Mouse (Mus musculus) forebrain, embryonic 16.5 days (tissue): ENCODE results near the gene Itga6. TPM values are rescaled to one million over a fixed set of nuclear protein-coding genes. Genes with fewer than 3 reads are reported as not detected.
A peak's percentile ranks its signal among the peaks of the same experiment; 100 is the strongest.

Source experiments
- ATAC-seq: fragments of 200-750 bp; cut with Nextera tagmentation; 2 replicates; pipeline ENCODE4 v1.8.0; 2017; ENCODE audit warnings: mild to moderate bottlenecking, moderate library complexity
- H3K27ac ChIP-seq: fragments of 300-500 bp; sonication (generic); 2 replicates; pipeline ENCODE4 v1.5.1; 2014; ENCODE audit warnings: low read length, control low read depth
- H3K27me3 ChIP-seq: fragments of 300-500 bp; sonication (generic); replicated peaks from 2 replicates; pipeline ENCODE4 v1.6.1; 2014; ENCODE audit warnings: low read length; ENCODE audit not compliant: control insufficient read depth, insufficient read depth
- H3K36me3 ChIP-seq: fragments of 300-500 bp; sonication (generic); 2 replicates; pipeline ENCODE4 v1.6.1; 2014; ENCODE audit not compliant: control insufficient read depth, insufficient read depth
- H3K4me1 ChIP-seq: fragments of 300-500 bp; sonication (generic); replicated peaks from 2 replicates; pipeline ENCODE4 v1.6.1; 2014; ENCODE audit warnings: low read length; ENCODE audit not compliant: control insufficient read depth, insufficient read depth
- H3K4me2 ChIP-seq: fragments of 300-500 bp; sonication (generic); 2 replicates; pipeline ENCODE4 v1.6.1; 2014; ENCODE audit warnings: mild to moderate bottlenecking, low read length, control low read depth
- H3K4me3 ChIP-seq: fragments of 300-500 bp; sonication (generic); replicated peaks from 2 replicates; pipeline ENCODE4 v1.5.1; 2014; ENCODE audit warnings: mild to moderate bottlenecking, low read length, control low read depth
- H3K9ac ChIP-seq: fragments of 300-500 bp; sonication (generic); replicated peaks from 2 replicates; pipeline ENCODE4 v1.6.1; 2014; ENCODE audit warnings: low read depth, low read length, control low read depth
- H3K9me3 ChIP-seq: fragments of 300-500 bp; sonication (generic); 2 replicates; pipeline ENCODE4 v1.6.1; 2016; ENCODE audit warnings: low read length; ENCODE audit not compliant: control insufficient read depth
- WGBS: fragments of 180-500 bp; shearing (Covaris S2); extraction: QIAGEN DNeasy Blood & Tissue Kit; methylation state at CpG from one replicate; pipeline ENCODE4 v1.1.7; 2014; 5-methylcytosine and 5-hydroxymethylcytosine counted together
- polyA plus RNA-seq: library from polyadenylated mRNA; unstranded; fragments of >200 nt; fragmentation: Nextera tagmentation; extraction: Ambion mirVana; gene quantifications from 2 replicates; pipeline ENCODE4 v1.2.1, GENCODE M21; 2015

Itga6 gene
- polyA plus RNA-seq, 1 experiment from 2014 or later, result 21.6 TPM

- ATAC-seq, result no peak
- Histone ChIP-seq H3K27me3 (no peaks in the 10 kb centered on the region), H3K27ac (no peak overlapping the region), H3K36me3 (no peaks in the 10 kb centered on the region), H3K9me3 (no peaks in the 10 kb centered on the region), H3K9ac (no peak overlapping the region), H3K4me1 (peaks cover 7% of the 10 kb centered on the region), H3K4me2 (no peak overlapping the region), H3K4me3 (no peak overlapping the region)
- 8% methylated on average over 5 of the region's 5 CpGs for WGBS
Measured at GRCm38 (mm10) chr2:71815279-71815678, 69.9 kb downstream of the Itga6 start.

GRCm38 (mm10) chr2:71816391-71817041, 71.1 kb downstream of the Itga6 start:
- Histone ChIP-seq H3K27me3 (no peaks in the 10 kb centered on the region), H3K4me2 (no peak overlapping the region), H3K27ac (no peak overlapping the region), H3K9ac (no peak overlapping the region), H3K9me3 (no peaks in the 10 kb centered on the region), H3K4me3 (no peak overlapping the region), H3K36me3 (no peaks in the 10 kb centered on the region), H3K4me1 (peaks cover 7% of the 10 kb centered on the region)
- whole genome bisulfite sequencing, result 30% methylated on average over 14 of the region's 14 CpGs
- peak; percentile 56 for ATAC-seq

- no peaks in the 10 kb centered on the region for H3K9me3 ChIP-seq
- H3K4me1 ChIP-seq, result no peaks in the 10 kb centered on the region
- no peaks in the 10 kb centered on the region for H3K27me3 ChIP-seq
- no peak overlapping the region for H3K9ac ChIP-seq
- no peak overlapping the region for H3K4me3 ChIP-seq
- H3K27ac ChIP-seq, result no peak overlapping the region
- H3K4me2 ChIP-seq, result no peak overlapping the region
- ATAC-seq, result no peak
- H3K36me3 ChIP-seq, result no peaks in the 10 kb centered on the region; the same call in 1 of the 2 replicates
- 73% methylated on average over 13 of the region's 13 CpGs for WGBS
Measured at GRCm38 (mm10) chr2:71824146-71824545, 78.7 kb downstream of the Itga6 start.

GRCm38 (mm10) chr2:71827711-71828110, 82.3 kb downstream of the Itga6 start:
- WGBS, result 82% methylated on average over 13 of the region's 13 CpGs
- H3K9ac ChIP-seq, result no peak overlapping the region
- H3K36me3 ChIP-seq, result no peaks in the 10 kb centered on the region; the same call in 1 of the 2 replicates
- H3K27me3 ChIP-seq, result no peaks in the 10 kb centered on the region
- no peak for ATAC-seq
- no peaks in the 10 kb centered on the region for H3K4me1 ChIP-seq
- no peak overlapping the region for H3K4me3 ChIP-seq
- H3K4me2 ChIP-seq, result no peak overlapping the region
- H3K9me3 ChIP-seq, result no peaks in the 10 kb centered on the region
- H3K27ac ChIP-seq, result no peak overlapping the region

- H3K9ac ChIP-seq, result no peak overlapping the region
- ATAC-seq, result no peak
Measured at GRCm38 (mm10) chr2:71828928-71829327, 83.5 kb downstream of the Itga6 start.

GRCm38 (mm10) chr2:71833626-71834025, 88.2 kb downstream of the Itga6 start:
- H3K4me3 ChIP-seq, result no peak overlapping the region
- H3K27ac ChIP-seq, result no peak overlapping the region
- H3K4me1 ChIP-seq, result no peaks in the 10 kb centered on the region
- H3K9ac ChIP-seq, result no peak overlapping the region
- ATAC-seq, result no peak
- H3K36me3 ChIP-seq, result no peaks in the 10 kb centered on the region
- WGBS, result 83% methylated on average over 6 of the region's 6 CpGs
- no peaks in the 10 kb centered on the region for H3K27me3 ChIP-seq
- H3K9me3 ChIP-seq, result no peaks in the 10 kb centered on the region
- H3K4me2 ChIP-seq, result no peak overlapping the region

More at GRCm38 (mm10) chr2:71828928-71829327, 83.5 kb downstream of the Itga6 start:
- no peaks in the 10 kb centered on the region for H3K9me3 ChIP-seq
- no peaks in the 10 kb centered on the region; the same call in 1 of the 2 replicates for H3K36me3 ChIP-seq
- H3K4me2 ChIP-seq, result no peak overlapping the region
- 44% methylated on average over 11 of the region's 11 CpGs for WGBS
- no peak overlapping the region for H3K27ac ChIP-seq
- H3K4me3 ChIP-seq, result no peak overlapping the region
- H3K4me1 ChIP-seq, result no peaks in the 10 kb centered on the region
- no peaks in the 10 kb centered on the region for H3K27me3 ChIP-seq

- Histone ChIP-seq H3K27ac (no peak overlapping the region), H3K36me3 (no peaks in the 10 kb centered on the region), H3K9me3 (no peaks in the 10 kb centered on the region), H3K4me3 (no peak overlapping the region), H3K4me2 (no peak overlapping the region), H3K4me1 (no peaks in the 10 kb centered on the region), H3K27me3 (no peaks in the 10 kb centered on the region), H3K9ac (no peak overlapping the region)
- no peak for ATAC-seq
- 84% methylated on average over 7 of the region's 7 CpGs for WGBS
Measured at GRCm38 (mm10) chr2:71834371-71834770, 89.0 kb downstream of the Itga6 start.

- no peaks in the 10 kb centered on the region for H3K9me3 ChIP-seq
- H3K4me1 ChIP-seq, result no peaks in the 10 kb centered on the region
- H3K36me3 ChIP-seq, result no peaks in the 10 kb centered on the region
- ATAC-seq, result no peak
- no peak overlapping the region for H3K9ac ChIP-seq
- H3K27ac ChIP-seq, result no peak overlapping the region
- 93% methylated on average over 8 of the region's 8 CpGs for WGBS
- H3K27me3 ChIP-seq, result no peaks in the 10 kb centered on the region
- H3K4me2 ChIP-seq, result no peak overlapping the region
- no peak overlapping the region for H3K4me3 ChIP-seq
Measured at GRCm38 (mm10) chr2:71835556-71835955, 90.1 kb downstream of the Itga6 start.

- no peak overlapping the region for H3K27ac ChIP-seq
- H3K36me3 ChIP-seq, result no peaks in the 10 kb centered on the region
- no peak overlapping the region for H3K4me3 ChIP-seq
- H3K4me2 ChIP-seq, result no peak overlapping the region
- no peaks in the 10 kb centered on the region for H3K27me3 ChIP-seq
- 96% methylated on average over 4 of the region's 4 CpGs for WGBS
- no peaks in the 10 kb centered on the region for H3K9me3 ChIP-seq
- ATAC-seq, result no peak
- no peak overlapping the region for H3K9ac ChIP-seq
- no peaks in the 10 kb centered on the region for H3K4me1 ChIP-seq
Measured at GRCm38 (mm10) chr2:71836232-71836631, 90.8 kb downstream of the Itga6 start.

- H3K9ac ChIP-seq, result no peak overlapping the region
- no peak overlapping the region for H3K4me2 ChIP-seq
- H3K27ac ChIP-seq, result no peak overlapping the region
- H3K4me1 ChIP-seq, result no peaks in the 10 kb centered on the region
- H3K4me3 ChIP-seq, result no peak overlapping the region
- H3K36me3 ChIP-seq, result no peaks in the 10 kb centered on the region
- no peaks in the 10 kb centered on the region for H3K9me3 ChIP-seq
- ATAC-seq, result no peak
- no peaks in the 10 kb centered on the region for H3K27me3 ChIP-seq
- 58% methylated on average over 4 of the region's 4 CpGs for WGBS
Measured at GRCm38 (mm10) chr2:71837261-71837660, 91.8 kb downstream of the Itga6 start.
